Mouse (Mus musculus): Measurements from ENCODE around the gene Oasl2. TPM values are rescaled to one million over a fixed set of nuclear protein-coding genes. Genes with fewer than 3 reads are reported as not detected.
"Not testable (repeated sequence)": the region's sequence is repeated elsewhere in the genome, so short reads cannot be mapped to it uniquely, and the experiment has no call there.

Oasl2 gene
- polyA plus RNA-seq, 1 experiment, result 11.2 TPM

- 85% methylated on average over 8 of the region's 8 CpGs for WGBS
- TF ChIP-seq POLR2A (IDR thresholded peaks at IDR 0.05; ENCODE audit: low read depth, low read length) (no peak), CTCF (conservative IDR thresholded peaks at IDR 0.05; ENCODE audit: insufficient read depth, insufficient read length, low read depth, low read length) (no peak)
- Histone ChIP-seq H3K27me3 (replicated peaks; ENCODE audit: control insufficient read depth, insufficient read depth, low read length) (no peaks in the 10 kb centered on the region), H3K4me1 (ENCODE audit: control insufficient read depth, insufficient read depth, low read length) (no peaks in the 10 kb centered on the region), H3K36me3 (ENCODE audit: control insufficient read depth, insufficient read depth, low read length) (no peaks in the 10 kb centered on the region), H3K4me3 (ENCODE audit: insufficient read depth, low read depth, low read length) (no peak overlapping the region), H3K27ac (ENCODE audit: insufficient read depth, low read depth, low read length) (no peak overlapping the region)
- DNase-seq, result no peak
Observed at GRCm38 (mm10) chr5:114914855-114915254, 18.1 kb downstream of the Oasl2 start.

GRCm38 (mm10) chr5:114915854-114916253, 19.1 kb downstream of the Oasl2 start:
- TF ChIP-seq POLR2A (IDR thresholded peaks at IDR 0.05; ENCODE audit: low read depth, low read length) (no peak), CTCF (conservative IDR thresholded peaks at IDR 0.05; ENCODE audit: insufficient read depth, insufficient read length, low read depth, low read length) (no peak)
- H3K36me3 ChIP-seq (ENCODE audit: control insufficient read depth, insufficient read depth, low read length), result no peaks in the 10 kb centered on the region
- peak; percentile 33 for DNase-seq
- no peak overlapping the region for H3K27ac ChIP-seq (ENCODE audit: insufficient read depth, low read depth, low read length)
- 43% methylated on average over 5 of the region's 5 CpGs for WGBS
- no peaks in the 10 kb centered on the region for H3K27me3 ChIP-seq (replicated peaks; ENCODE audit: control insufficient read depth, insufficient read depth, low read length)
- H3K4me3 ChIP-seq (ENCODE audit: insufficient read depth, low read depth, low read length), result no peak overlapping the region
- no peaks in the 10 kb centered on the region for H3K4me1 ChIP-seq (ENCODE audit: control insufficient read depth, insufficient read depth, low read length)

GRCm38 (mm10) chr5:114916777-114917176, 20.0 kb downstream of the Oasl2 start:
- Histone ChIP-seq H3K36me3 (ENCODE audit: control insufficient read depth, insufficient read depth, low read length) (no peaks in the 10 kb centered on the region), H3K27ac (ENCODE audit: insufficient read depth, low read depth, low read length) (no peak overlapping the region), H3K4me1 (ENCODE audit: control insufficient read depth, insufficient read depth, low read length) (peaks cover 2% of the 10 kb centered on the region; the same call in 1 of the 2 replicates), H3K4me3 (ENCODE audit: insufficient read depth, low read depth, low read length) (no peak overlapping the region), H3K27me3 (replicated peaks; ENCODE audit: control insufficient read depth, insufficient read depth, low read length) (no peaks in the 10 kb centered on the region)
- no peak for DNase-seq
- TF ChIP-seq CTCF (conservative IDR thresholded peaks at IDR 0.05; ENCODE audit: insufficient read depth, insufficient read length, low read depth, low read length), result no peak
- TF ChIP-seq POLR2A (IDR thresholded peaks at IDR 0.05; ENCODE audit: low read depth, low read length), result no peak
- 78% methylated on average over 4 of the region's 4 CpGs for WGBS

- H3K36me3 ChIP-seq (ENCODE audit: control insufficient read depth, insufficient read depth, low read length); H3K27me3 ChIP-seq (replicated peaks; ENCODE audit: control insufficient read depth, insufficient read depth, low read length); DNase-seq; H3K27ac ChIP-seq (ENCODE audit: insufficient read depth, low read depth, low read length); H3K4me1 ChIP-seq (ENCODE audit: control insufficient read depth, insufficient read depth, low read length); H3K4me3 ChIP-seq (ENCODE audit: insufficient read depth, low read depth, low read length): not testable (repeated sequence)
- whole genome bisulfite sequencing, result 96% methylated on average over 5 of the region's 5 CpGs
Observed at GRCm38 (mm10) chr5:114917357-114917756, 20.6 kb downstream of the Oasl2 start.

GRCm38 (mm10) chr5:114921551-114922365, 25.0 kb downstream of the Oasl2 start:
- peaks cover 7% of the 10 kb centered on the region; the same call in 1 of the 2 replicates for H3K4me1 ChIP-seq (ENCODE audit: control insufficient read depth, insufficient read depth, low read length)
- peak; percentile 40; the same call in 1 of the 2 replicates for TF ChIP-seq CTCF (conservative IDR thresholded peaks at IDR 0.05; ENCODE audit: insufficient read depth, insufficient read length, low read depth, low read length)
- TF ChIP-seq POLR2A (IDR thresholded peaks at IDR 0.05; ENCODE audit: low read depth, low read length), result no peak
- H3K27ac ChIP-seq (ENCODE audit: insufficient read depth, low read depth, low read length), result peak overlapping the region; percentile 2; the same call in 1 of the 2 replicates
- H3K36me3 ChIP-seq (ENCODE audit: control insufficient read depth, insufficient read depth, low read length), result no peaks in the 10 kb centered on the region
- no peaks in the 10 kb centered on the region for H3K27me3 ChIP-seq (replicated peaks; ENCODE audit: control insufficient read depth, insufficient read depth, low read length)
- WGBS, result 50% methylated on average over 19 of the region's 19 CpGs
- H3K4me3 ChIP-seq (ENCODE audit: insufficient read depth, low read depth, low read length), result no peak overlapping the region
- DNase-seq, result peak; percentile 63

- H3K4me3 ChIP-seq (ENCODE audit: insufficient read depth, low read depth, low read length), result no peak overlapping the region
- peak overlapping the region; percentile 2; the same call in 1 of the 2 replicates for H3K27ac ChIP-seq (ENCODE audit: insufficient read depth, low read depth, low read length)
Observed at GRCm38 (mm10) chr5:114922366-114922731, 25.6 kb downstream of the Oasl2 start.

GRCm38 (mm10) chr5:114922998-114923473, 26.3 kb downstream of the Oasl2 start, which contains the start of gene Oasl1:
Gene Oasl1 (plus strand): TSS chr5:114923240.
- peak within 1 kb of the TSS; percentile 58 for H3K4me3 ChIP-seq (ENCODE audit: insufficient read depth, low read depth, low read length)
- no peak for TF ChIP-seq CTCF (conservative IDR thresholded peaks at IDR 0.05; ENCODE audit: insufficient read depth, insufficient read length, low read depth, low read length)
- TF ChIP-seq POLR2A (IDR thresholded peaks at IDR 0.05; ENCODE audit: low read depth, low read length), result no peak
- H3K27ac ChIP-seq (ENCODE audit: insufficient read depth, low read depth, low read length), result peak within 1 kb of the TSS; percentile 2; the same call in 1 of the 2 replicates
- H3K4me1 ChIP-seq (ENCODE audit: control insufficient read depth, insufficient read depth, low read length), result peaks cover 7% of the 10 kb centered on the region; the same call in 1 of the 2 replicates
- DNase-seq, result peak; percentile 74
- no peaks in the 10 kb centered on the region for H3K27me3 ChIP-seq (replicated peaks; ENCODE audit: control insufficient read depth, insufficient read depth, low read length)
- 4% methylated on average over 15 of the region's 15 CpGs for WGBS
- H3K36me3 ChIP-seq (ENCODE audit: control insufficient read depth, insufficient read depth, low read length), result no peaks in the 10 kb centered on the region

More at GRCm38 (mm10) chr5:114922366-114922731, 25.6 kb downstream of the Oasl2 start:
- no peaks in the 10 kb centered on the region for H3K36me3 ChIP-seq (ENCODE audit: control insufficient read depth, insufficient read depth, low read length)
- 49% methylated on average over 10 of the region's 10 CpGs for WGBS
- no peak for DNase-seq
- no peaks in the 10 kb centered on the region for H3K27me3 ChIP-seq (replicated peaks; ENCODE audit: control insufficient read depth, insufficient read depth, low read length)
- H3K4me1 ChIP-seq (ENCODE audit: control insufficient read depth, insufficient read depth, low read length), result peaks cover 7% of the 10 kb centered on the region; the same call in 1 of the 2 replicates
- TF ChIP-seq CTCF (conservative IDR thresholded peaks at IDR 0.05; ENCODE audit: insufficient read depth, insufficient read length, low read depth, low read length) (no peak), POLR2A (IDR thresholded peaks at IDR 0.05; ENCODE audit: low read depth, low read length) (no peak)

Data from kidney, adult 2 months (tissue).